Mouse (Mus musculus) heart, postnatal 0 days (tissue): ENCODE measurements around the gene Gfod2.

Experiments used
- CTCF ChIP-seq: IDR thresholded peaks from 2 replicates; pipeline ENCODE4 v1.5.1; 2016; ENCODE audit warnings: antibody characterized with exemption, control low read depth, low read depth
- EP300 ChIP-seq: IDR thresholded peaks from 2 replicates; pipeline ENCODE4 v1.6.1; 2016; ENCODE audit warnings: antibody characterized with exemption, low read depth

GRCm38 (mm10) chr8:105699488-105700215 is 58.8 kb downstream of the Gfod2 start:
- TF ChIP-seq CTCF (no peak), EP300 (no peak)
